Mouse (Mus musculus) midbrain, embryonic 16.5 days (tissue): ENCODE results near the gene Crtac1. TPM values are rescaled to one million over a fixed set of nuclear protein-coding genes. Genes with fewer than 3 reads are reported as not detected.

ENCODE experiments used
- ATAC-seq: fragments of 200-750 bp; cut with Nextera tagmentation; 2 replicates; pipeline ENCODE4 v1.8.0; 2017; ENCODE audit warnings: moderate TSS enrichment
- H3K27ac ChIP-seq: fragments of 300-500 bp; sonication (generic); 2 replicates; pipeline ENCODE4 v1.5.1; 2014; ENCODE audit warnings: mild to moderate bottlenecking, low read length, mixed read lengths
- H3K27me3 ChIP-seq: fragments of 300-500 bp; sonication (generic); 2 replicates; pipeline ENCODE4 v1.6.1; 2014; ENCODE audit warnings: low read depth, low read length, mixed read lengths; ENCODE audit not compliant: control insufficient read depth, insufficient read depth
- H3K36me3 ChIP-seq: fragments of 300-500 bp; sonication (generic); 2 replicates; pipeline ENCODE4 v1.6.1; 2014; ENCODE audit warnings: mild to moderate bottlenecking, low read length, moderate library complexity, mixed read lengths; ENCODE audit not compliant: control insufficient read depth, insufficient read depth
- H3K4me1 ChIP-seq: fragments of 300-500 bp; sonication (generic); 2 replicates; pipeline ENCODE4 v1.6.1; 2014; ENCODE audit warnings: mild to moderate bottlenecking, low read length, mixed read lengths; ENCODE audit not compliant: control insufficient read depth, insufficient read depth
- H3K4me2 ChIP-seq: fragments of 300-500 bp; sonication (generic); 2 replicates; pipeline ENCODE4 v1.6.1; 2014; ENCODE audit warnings: mild to moderate bottlenecking, low read length, mixed read lengths
- H3K4me3 ChIP-seq: fragments of 300-500 bp; sonication (generic); 2 replicates; pipeline ENCODE4 v1.5.1; 2014; ENCODE audit warnings: low read depth, mild to moderate bottlenecking, low read length, moderate library complexity, mixed read lengths
- H3K9ac ChIP-seq: fragments of 300-500 bp; sonication (generic); 2 replicates; pipeline ENCODE4 v1.6.1; 2014; ENCODE audit warnings: low read depth, low read length, mixed read lengths
- H3K9me3 ChIP-seq: fragments of 300-500 bp; sonication (generic); replicated peaks from 2 replicates; pipeline ENCODE4 v1.6.1; 2014; ENCODE audit warnings: mild to moderate bottlenecking, low read length, mixed read lengths; ENCODE audit not compliant: control insufficient read depth, poor library complexity, severe bottlenecking
- WGBS: fragments of 180-500 bp; shearing (Covaris S2); extraction: QIAGEN DNeasy Blood & Tissue Kit; methylation state at CpG from one replicate; pipeline ENCODE4 v1.1.7; 2014; 5-methylcytosine and 5-hydroxymethylcytosine counted together
- polyA plus RNA-seq: library from polyadenylated mRNA; unstranded; fragments of >200 nt; fragmentation: Nextera tagmentation; extraction: Ambion mirVana; gene quantifications from 2 replicates; pipeline ENCODE4 v1.2.1, GENCODE M21; 2015

Crtac1 gene
- polyA plus RNA-seq, 1 experiment from 2014 or later, result 34.0 TPM

DNA sequence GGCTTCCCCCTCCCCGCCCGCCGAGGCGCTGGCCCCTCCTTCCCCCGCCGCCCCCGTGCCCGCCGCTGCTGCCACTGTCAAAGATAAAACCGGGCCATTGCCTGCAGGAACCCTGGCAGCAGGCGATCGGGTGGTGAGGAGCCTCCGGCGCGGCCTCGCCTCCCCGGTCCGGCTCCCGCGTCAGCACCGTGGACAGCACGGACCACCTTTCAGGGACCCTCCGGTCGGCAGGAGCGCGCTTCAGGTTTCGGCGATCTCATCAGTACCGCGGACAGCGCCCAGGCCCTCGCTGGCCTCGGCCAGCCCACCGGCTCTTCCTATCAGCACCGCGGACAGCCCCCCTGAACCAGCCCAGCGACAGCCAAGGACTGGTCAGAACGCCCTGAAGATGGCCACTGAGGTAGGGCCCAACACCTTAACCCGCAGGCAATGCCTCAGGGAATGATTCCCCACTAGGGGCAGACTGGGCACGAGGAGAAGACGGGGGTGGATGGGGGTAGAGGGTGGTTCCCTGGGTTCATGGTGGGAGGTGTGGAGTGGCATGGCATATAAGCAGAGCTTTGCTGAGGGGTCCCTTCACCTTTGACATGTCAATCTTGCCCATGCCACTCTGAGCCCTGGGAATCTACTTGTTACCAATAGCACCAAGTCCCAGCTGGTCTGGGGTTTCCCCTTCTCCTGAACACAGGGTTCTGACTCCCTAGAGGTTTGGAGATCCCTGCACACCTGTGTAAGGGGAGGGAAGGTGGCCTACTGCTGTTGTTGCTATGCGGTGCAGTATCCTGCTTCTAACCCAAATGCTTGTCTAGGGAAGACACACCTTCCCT is 175.6 kb downstream of the Crtac1 start:
- Histone ChIP-seq H3K4me2 (peak overlapping the region; percentile 78), H3K4me3 (peak overlapping the region; percentile 67), H3K4me1 (peaks cover 29% of the 10 kb centered on the region), H3K9me3 (no peaks in the 10 kb centered on the region), H3K27me3 (no peaks in the 10 kb centered on the region), H3K36me3 (no peaks in the 10 kb centered on the region), H3K9ac (peak overlapping the region; percentile 89), H3K27ac (peak overlapping the region; percentile 90)
- WGBS, result 3% methylated on average over 33 of the region's 42 CpGs
- peak; percentile 87 for ATAC-seq

DNA sequence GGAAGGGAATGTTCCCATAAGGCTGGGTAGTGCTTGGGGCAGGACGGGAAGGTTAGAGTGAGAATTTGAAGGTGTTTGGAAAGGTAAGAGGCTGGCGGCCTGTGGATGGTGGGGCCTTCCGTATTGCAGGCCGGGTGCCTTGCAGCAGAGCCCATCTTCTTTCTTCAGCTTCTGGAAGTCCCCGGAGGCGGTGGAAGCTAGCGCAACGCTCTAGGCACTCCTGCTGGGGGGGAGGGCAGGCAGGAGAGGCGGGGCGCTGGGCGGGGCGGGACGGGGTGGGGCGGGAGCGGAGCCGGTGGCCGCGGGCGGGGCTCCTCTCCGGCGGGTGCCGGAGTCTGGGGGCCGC is 176.2 kb downstream of the Crtac1 start:
- Histone ChIP-seq H3K4me1 (peaks cover 29% of the 10 kb centered on the region), H3K4me2 (peak overlapping the region; percentile 78), H3K36me3 (no peaks in the 10 kb centered on the region), H3K27me3 (no peaks in the 10 kb centered on the region), H3K27ac (peak overlapping the region; percentile 90), H3K9me3 (no peaks in the 10 kb centered on the region), H3K9ac (peak overlapping the region; percentile 89), H3K4me3 (peak overlapping the region; percentile 67)
- under 1% methylated on average over 14 of the region's 23 CpGs for WGBS
- peak; percentile 64 for ATAC-seq

DNA sequence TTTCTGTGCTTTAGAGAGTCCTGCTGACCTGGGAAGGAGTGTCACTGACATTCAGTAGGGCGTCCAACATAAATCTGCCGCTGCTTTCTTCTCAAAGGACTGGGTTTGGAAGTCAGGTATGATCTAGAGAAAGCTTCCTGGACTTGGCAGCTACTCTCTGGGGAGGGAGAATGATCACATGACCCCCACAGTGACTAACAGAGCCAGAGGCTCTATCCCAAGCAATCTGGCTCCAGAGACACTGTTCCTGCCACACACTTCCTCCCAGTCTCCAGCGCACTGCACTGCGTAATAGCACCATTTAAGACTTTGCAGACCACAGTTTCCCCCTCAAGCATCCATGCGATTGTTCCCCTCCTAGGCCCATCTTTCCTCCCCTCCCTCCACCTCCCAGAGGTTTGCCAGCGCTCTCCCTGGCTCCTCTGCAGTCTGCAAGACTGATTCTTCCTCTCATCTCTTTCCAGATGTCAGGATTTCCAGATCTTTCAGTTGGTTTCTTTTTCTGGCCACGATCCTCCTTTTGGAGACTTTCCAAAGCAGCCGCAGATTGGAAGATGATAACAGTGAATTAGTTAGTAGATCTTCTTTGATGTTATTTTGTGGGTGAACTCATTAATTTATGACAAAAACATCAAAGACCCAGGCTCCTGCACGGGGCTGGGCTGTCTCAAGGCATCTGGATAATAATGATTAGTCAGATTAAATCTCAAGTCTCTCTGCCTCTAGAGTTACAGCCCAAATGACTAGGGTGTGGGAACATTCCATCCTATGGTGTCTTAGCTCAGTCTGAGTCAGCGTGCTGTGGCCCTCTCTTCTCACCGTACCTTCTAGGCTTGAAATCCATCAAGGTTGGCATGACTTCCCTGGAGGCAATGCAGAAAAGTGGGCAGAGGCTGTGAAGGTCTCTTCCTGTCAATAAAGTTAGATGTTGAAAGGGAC is 181.3 kb downstream of the Crtac1 start:
- ATAC-seq, result no peak; the same call in 1 of the 2 replicates

DNA sequence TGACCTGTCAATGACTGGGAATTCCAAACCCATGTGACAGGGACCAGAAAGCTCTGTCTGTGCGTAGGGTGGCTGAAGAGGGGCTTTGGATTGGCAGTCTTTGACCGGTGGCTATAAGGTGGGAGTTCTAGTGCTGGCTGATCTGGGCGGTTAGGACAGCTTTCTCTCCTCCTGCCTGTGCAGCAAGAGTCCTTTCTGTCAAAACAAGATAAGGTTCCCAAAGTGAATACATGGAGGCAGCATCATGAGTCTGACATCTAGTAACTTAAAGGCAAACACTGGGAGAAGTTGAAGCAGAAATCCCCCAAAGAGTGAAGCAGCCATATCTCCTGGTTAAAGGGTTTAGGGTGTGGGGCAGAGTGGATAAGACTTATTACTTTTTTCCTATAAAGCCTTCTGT is 184.1 kb downstream of the Crtac1 start, which contains the start of gene Golga7b:
Gene Golga7b, plus strand, starts transcription at position 56 of the 400 bp plus-strand sequence.
- no peaks in the 10 kb centered on the region for H3K9me3 ChIP-seq

More for the DNA sequence above, 181.3 kb downstream of the Crtac1 start:
- no peaks in the 10 kb centered on the region for H3K9me3 ChIP-seq
- no peak overlapping the region for H3K4me2 ChIP-seq
- no peak overlapping the region for H3K9ac ChIP-seq
- no peaks in the 10 kb centered on the region for H3K27me3 ChIP-seq
- peak overlapping the region; percentile 39; the same call in 1 of the 2 replicates for H3K27ac ChIP-seq
- no peak overlapping the region for H3K4me3 ChIP-seq
- WGBS, result 68% methylated on average over 11 of the region's 11 CpGs
- H3K4me1 ChIP-seq, result 0 out of 2 replicates have a peak, but pooled peaks cover 6% of the 10 kb centered on the region
- H3K36me3 ChIP-seq, result no peaks in the 10 kb centered on the region

DNA sequence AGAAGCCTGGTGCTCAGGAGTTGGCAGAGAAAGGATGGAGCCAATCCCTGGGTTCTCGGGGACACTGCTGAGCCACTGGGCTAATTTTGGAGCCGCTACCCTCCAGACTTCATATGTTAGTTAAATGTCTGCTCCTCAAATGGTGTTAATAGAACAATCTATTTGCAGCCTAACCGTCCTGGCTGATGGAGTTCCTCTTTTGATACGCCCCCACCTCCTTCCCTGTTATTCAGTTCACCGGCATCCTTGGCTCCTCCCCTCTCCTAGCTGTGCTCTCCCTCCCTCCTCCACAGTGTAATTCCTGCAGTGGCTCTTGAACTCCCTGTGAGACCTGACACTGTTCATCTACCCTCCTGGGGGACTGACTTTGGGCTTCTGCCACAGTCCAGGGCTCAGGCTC is 185.0 kb downstream of the Crtac1 start:
- Histone ChIP-seq H3K9ac (no peak overlapping the region), H3K27me3 (no peaks in the 10 kb centered on the region), H3K27ac (no peak overlapping the region), H3K36me3 (no peaks in the 10 kb centered on the region), H3K4me3 (no peak overlapping the region), H3K4me2 (no peak overlapping the region), H3K4me1 (no peaks in the 10 kb centered on the region), H3K9me3 (no peaks in the 10 kb centered on the region)
- 45% methylated on average over 5 of the region's 5 CpGs for WGBS
- no peak for ATAC-seq

More for the DNA sequence above, 184.1 kb downstream of the Crtac1 start, which contains the start of gene Golga7b:
- no peak within 1 kb of the TSS for H3K4me3 ChIP-seq
- no peak within 1 kb of the TSS for H3K9ac ChIP-seq
- no peaks in the 10 kb centered on the region for H3K4me1 ChIP-seq
- 90% methylated on average over 3 of the region's 3 CpGs for WGBS
- no peak for ATAC-seq
- no peaks in the 10 kb centered on the region for H3K36me3 ChIP-seq
- no peak within 1 kb of the TSS for H3K27ac ChIP-seq
- H3K4me2 ChIP-seq, result no peak within 1 kb of the TSS
- H3K27me3 ChIP-seq, result no peaks in the 10 kb centered on the region

DNA sequence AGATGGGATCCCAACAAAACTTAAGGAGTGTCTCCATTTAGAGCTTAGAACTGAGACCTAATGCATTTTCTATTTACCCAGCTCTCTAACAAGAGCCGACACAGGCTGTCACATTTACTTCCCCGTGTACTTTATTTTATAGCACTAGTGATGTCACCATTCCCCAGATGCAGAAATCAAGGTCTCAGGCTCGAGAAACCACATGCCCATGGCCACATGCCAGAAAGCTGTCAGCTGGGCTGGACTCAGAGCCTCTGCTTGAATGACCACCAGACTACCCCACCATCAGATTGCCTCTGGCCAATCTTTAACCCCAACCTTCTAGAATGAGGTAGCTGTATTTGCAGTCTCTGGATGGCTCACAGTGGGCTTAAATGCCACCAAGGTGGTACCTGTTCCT is 188.2 kb downstream of the Crtac1 start:
- H3K9me3 ChIP-seq, result no peaks in the 10 kb centered on the region
- H3K27ac ChIP-seq, result no peak overlapping the region
- H3K36me3 ChIP-seq, result no peaks in the 10 kb centered on the region
- no peak for ATAC-seq
- no peaks in the 10 kb centered on the region for H3K4me1 ChIP-seq
- H3K9ac ChIP-seq, result no peak overlapping the region
- WGBS, result 70% methylated on average over 3 of the region's 3 CpGs
- H3K4me3 ChIP-seq, result no peak overlapping the region
- H3K27me3 ChIP-seq, result no peaks in the 10 kb centered on the region
- no peak overlapping the region for H3K4me2 ChIP-seq

DNA sequence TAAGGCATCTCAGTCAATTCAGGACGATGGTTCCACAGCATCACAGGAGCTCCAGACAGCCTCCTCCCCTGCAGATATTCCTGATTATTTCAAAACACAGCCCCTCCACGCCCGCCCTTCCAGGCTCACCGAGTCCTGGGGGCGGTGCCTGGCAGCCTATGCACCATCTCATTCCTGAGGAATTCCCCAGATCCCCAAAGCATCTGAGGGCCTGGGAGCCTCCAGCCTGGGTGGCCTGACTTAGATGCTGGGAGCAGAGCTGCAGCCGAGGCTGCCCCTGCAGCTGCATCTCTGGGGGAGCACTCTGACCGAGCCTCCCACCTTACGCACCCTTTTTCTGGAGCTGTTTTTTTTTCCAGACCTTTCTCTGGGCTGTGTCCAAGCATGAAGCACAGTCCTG is 190.7 kb downstream of the Crtac1 start:
- Histone ChIP-seq H3K4me2 (no peak overlapping the region), H3K27me3 (no peaks in the 10 kb centered on the region), H3K4me1 (peaks cover 5% of the 10 kb centered on the region; the same call in 1 of the 2 replicates), H3K9me3 (no peaks in the 10 kb centered on the region), H3K4me3 (no peak overlapping the region), H3K36me3 (no peaks in the 10 kb centered on the region), H3K27ac (no peak overlapping the region), H3K9ac (no peak overlapping the region)
- no peak for ATAC-seq
- 59% methylated on average over 8 of the region's 8 CpGs for WGBS

DNA sequence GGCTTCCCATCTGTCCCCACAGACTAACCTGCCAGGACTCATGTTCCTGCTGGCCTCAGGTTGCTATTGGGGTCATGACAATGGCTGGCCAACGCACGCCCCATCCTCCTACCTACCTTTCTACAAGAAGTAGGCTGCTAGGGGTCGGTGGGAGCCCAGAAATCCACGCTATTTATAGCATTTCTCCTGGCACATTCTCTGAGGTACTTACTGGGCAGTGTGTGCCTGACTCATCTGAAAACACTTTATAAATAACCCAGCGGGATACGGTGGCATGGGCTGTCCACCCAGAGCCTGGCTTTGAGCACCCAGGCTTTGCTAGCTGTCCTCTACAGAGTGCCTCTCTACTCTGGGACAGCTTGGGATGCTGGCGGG is 193.3 kb downstream of the Crtac1 start:
- Histone ChIP-seq H3K4me3 (no peak overlapping the region), H3K36me3 (no peaks in the 10 kb centered on the region), H3K9me3 (no peaks in the 10 kb centered on the region), H3K27ac (no peak overlapping the region), H3K27me3 (no peaks in the 10 kb centered on the region), H3K4me1 (peaks cover 5% of the 10 kb centered on the region; the same call in 1 of the 2 replicates), H3K9ac (no peak overlapping the region), H3K4me2 (no peak overlapping the region)
- 72% methylated on average over 7 of the region's 7 CpGs for WGBS
- ATAC-seq, result no peak
